Comparison of ENCODE assay signal across 11 mouse cellular contexts in genomic region chr2:27573628-27573966, GRCm38 (mm10). TPM values are rescaled to one million over a fixed set of nuclear protein-coding genes. Genes with fewer than 3 reads are reported as not detected.
DNase-seq lines count a peak whose midpoint lies in the region; ATAC-seq and TF ChIP-seq lines count a peak whose summit lies in the region.
"Had no signal": no experiment of that assay in that cellular context is flagged by ENCODE, and none has a peak within 500 bp of the region (broad histone marks: within the 10 kb centered on the region; RNA-seq: fewer than 3 reads in every experiment).

No protein-coding gene starts in this region.

- no peaks in the 10 kb centered on the region for H3K9me3 ChIP-seq in neural tube, embryonic 13.5 days
- no peaks in the 10 kb centered on the region for H3K9me3 ChIP-seq in limb, embryonic 13.5 days
- H3K9me3 ChIP-seq in stomach, postnatal 0 days (ENCODE audit: control insufficient read depth, low read length) = no peaks in the 10 kb centered on the region
- H3K9me3 ChIP-seq in embryonic facial prominence, embryonic 10.5 days = no peaks in the 10 kb centered on the region
- H3K9me3 ChIP-seq: kidney, embryonic 15.5 days had no signal

- H3K27me3 ChIP-seq in neural tube, embryonic 13.5 days = peaks cover 73% of the 10 kb centered on the region
- no peaks in the 10 kb centered on the region for H3K27me3 ChIP-seq in limb, embryonic 13.5 days
- no peaks in the 10 kb centered on the region for H3K27me3 ChIP-seq in stomach, postnatal 0 days (ENCODE audit: control insufficient read depth, insufficient read depth, low read length)
- no peaks in the 10 kb centered on the region for H3K27me3 ChIP-seq in embryonic facial prominence, embryonic 10.5 days (replicated peaks; ENCODE audit: low read depth, poor library complexity, severe bottlenecking)
- H3K27me3 ChIP-seq: kidney, embryonic 15.5 days had no signal

- no peak for TF ChIP-seq CTCF in stomach, postnatal 0 days (IDR thresholded peaks at IDR 0.05; ENCODE audit: low read depth)

- H3K4me2 ChIP-seq in neural tube, embryonic 13.5 days = peak overlapping the region; percentile 30
- H3K4me2 ChIP-seq in limb, embryonic 13.5 days (replicated peaks) = no peak overlapping the region
- H3K4me2 ChIP-seq in stomach, postnatal 0 days (replicated peaks; ENCODE audit: low read depth) = no peak overlapping the region
- H3K4me2 ChIP-seq: kidney, embryonic 15.5 days had no signal

- peak; percentile 92 for DNase-seq in heart, adult 11 months
- no peak for DNase-seq in heart, postnatal 4 days
- DNase-seq in neural tube, embryonic 10.5 days (ENCODE audit: extremely low spot score, low spot score) = no peak
- no peak for DNase-seq in stomach, postnatal 0 days (ENCODE audit: low spot score)
- no peak for DNase-seq in lung, postnatal 10 days
- DNase-seq in embryonic facial prominence, embryonic 10.5 days (ENCODE audit: low spot score) = no peak
- DNase-seq: cerebellum, adult 11-12 months had no signal

- H3K4me3 ChIP-seq in neural tube, embryonic 13.5 days = no peak overlapping the region
- no peak overlapping the region for H3K4me3 ChIP-seq in limb, embryonic 13.5 days
- no peak overlapping the region for H3K4me3 ChIP-seq in stomach, postnatal 0 days (ENCODE audit: low read depth, low read length)
- H3K4me3 ChIP-seq in embryonic facial prominence, embryonic 10.5 days = no peak overlapping the region
- H3K4me3 ChIP-seq: kidney, embryonic 15.5 days had no signal

- no peaks in the 10 kb centered on the region for H3K36me3 ChIP-seq in neural tube, embryonic 13.5 days
- H3K36me3 ChIP-seq in limb, embryonic 13.5 days = no peaks in the 10 kb centered on the region
- no peaks in the 10 kb centered on the region for H3K36me3 ChIP-seq in stomach, postnatal 0 days (ENCODE audit: control insufficient read depth, insufficient read depth, low read length)
- H3K36me3 ChIP-seq in embryonic facial prominence, embryonic 10.5 days (replicated peaks) = no peaks in the 10 kb centered on the region
- H3K36me3 ChIP-seq: kidney, embryonic 15.5 days had no signal

- 70% methylated on average over 8 of the region's 8 CpGs for WGBS in neural tube, embryonic 13.5 days
- WGBS in limb, embryonic 13.5 days = 73% methylated on average over 8 of the region's 8 CpGs
- WGBS in stomach, postnatal 0 days = 74% methylated on average over 8 of the region's 8 CpGs
- WGBS in embryonic facial prominence, embryonic 10.5 days = 84% methylated on average over 8 of the region's 8 CpGs

- no peak overlapping the region for H3K9ac ChIP-seq in neural tube, embryonic 13.5 days
- H3K9ac ChIP-seq in limb, embryonic 13.5 days = no peak overlapping the region; the same call in 1 of the 2 replicates
- H3K9ac ChIP-seq in stomach, postnatal 0 days (ENCODE audit: low read length) = no peak overlapping the region
- H3K9ac ChIP-seq: kidney, embryonic 15.5 days; liver, embryonic 14.5 days had no signal

- no peak for TF ChIP-seq EP300 in stomach, postnatal 0 days (optimal IDR thresholded peaks at IDR 0.05)

- H3K27ac ChIP-seq in neural tube, embryonic 13.5 days (replicated peaks) = peak overlapping the region; percentile 90
- peak overlapping the region; percentile 72; the same call in 1 of the 2 replicates for H3K27ac ChIP-seq in limb, embryonic 13.5 days
- H3K27ac ChIP-seq in stomach, postnatal 0 days (replicated peaks) = no peak overlapping the region
- H3K27ac ChIP-seq in embryonic facial prominence, embryonic 10.5 days (replicated peaks) = no peak overlapping the region
- H3K27ac ChIP-seq: liver, embryonic 14.5 days had no signal

- 0 out of 2 replicates have a peak, but pooled peaks have one; percentile 11 for ATAC-seq in neural tube, embryonic 13.5 days (ENCODE audit: low read depth)
- no peak for ATAC-seq in limb, embryonic 13.5 days (ENCODE audit: low FRiP score, low read depth)
- ATAC-seq in stomach, postnatal 0 days (ENCODE audit: low FRiP score, low TSS enrichment) = 0 out of 2 replicates have a peak, but pooled peaks have one; percentile 27

- H3K4me1 ChIP-seq in neural tube, embryonic 13.5 days (replicated peaks) = peaks cover 28% of the 10 kb centered on the region
- H3K4me1 ChIP-seq in limb, embryonic 13.5 days = peaks cover 35% of the 10 kb centered on the region
- peaks cover 6% of the 10 kb centered on the region; the same call in 1 of the 2 replicates for H3K4me1 ChIP-seq in stomach, postnatal 0 days (replicated peaks; ENCODE audit: control insufficient read depth, insufficient read depth)
- H3K4me1 ChIP-seq in embryonic facial prominence, embryonic 10.5 days = peaks cover 30% of the 10 kb centered on the region

RNA-seq across cellular contexts. Expression of gene Wdr5, which starts 58.6 kb away (rescaled TPM):
- 10 to 100 TPM; 31.4 to 34.2 TPM for total RNA-seq in heart, postnatal 4 days (2021)
- polyA plus RNA-seq in neural tube, embryonic 13.5 days (2015; fragmentation: Nextera tagmentation; extraction: Ambion mirVana) = 36.6 and 39.7 TPM in 2 replicates
- 62.5 and 63.6 TPM in 2 replicates for polyA plus RNA-seq in limb, embryonic 13.5 days (2015; fragmentation: Nextera tagmentation; extraction: Ambion mirVana)
- 19.3 and 19.7 TPM in 2 replicates for polyA plus RNA-seq in stomach, postnatal 0 days (2015; fragmentation: Nextera tagmentation; extraction: Ambion mirVana)
- polyA plus RNA-seq in embryonic facial prominence, embryonic 10.5 days (2016; fragmentation: Nextera tagmentation; extraction: Ambion mirVana) = 81.5 and 86.2 TPM in 2 replicates

Comparison
In these comparisons a context has a peak if more than half of its experiments do, and no peak if none do; other contexts are left out.
1. H3K27ac ChIP-seq: peak in neural tube, embryonic 13.5 days (single experiment) and limb, embryonic 13.5 days (single experiment); none in stomach, postnatal 0 days (single experiment) and embryonic facial prominence, embryonic 10.5 days (single experiment).